Mouse (Mus musculus) liver, embryonic 14.5 days (tissue): Measurements from ENCODE around the gene Hoxb2.

Experiments
- CTCF ChIP-seq: IDR thresholded peaks from 2 replicates; pipeline ENCODE4 v1.5.1; 2016; ENCODE audit warnings: antibody characterized with exemption, low read depth, control low read depth
- EP300 ChIP-seq: IDR thresholded peaks from 2 replicates; pipeline ENCODE4 v1.6.1; 2016; ENCODE audit warnings: antibody characterized with exemption, low read depth

- TF ChIP-seq CTCF (no peak), EP300 (no peak)
Measured at GRCm38 (mm10) chr11:96399923-96400322, 49.6 kb downstream of the Hoxb2 start.
